Mouse (Mus musculus): ENCODE data around the gene Sh3bp5. TPM values are rescaled to one million over a fixed set of nuclear protein-coding genes. Genes with fewer than 3 reads are reported as not detected.

Gene Sh3bp5
- polyA plus RNA-seq, 1 experiment, result 8.7 TPM

DNA sequence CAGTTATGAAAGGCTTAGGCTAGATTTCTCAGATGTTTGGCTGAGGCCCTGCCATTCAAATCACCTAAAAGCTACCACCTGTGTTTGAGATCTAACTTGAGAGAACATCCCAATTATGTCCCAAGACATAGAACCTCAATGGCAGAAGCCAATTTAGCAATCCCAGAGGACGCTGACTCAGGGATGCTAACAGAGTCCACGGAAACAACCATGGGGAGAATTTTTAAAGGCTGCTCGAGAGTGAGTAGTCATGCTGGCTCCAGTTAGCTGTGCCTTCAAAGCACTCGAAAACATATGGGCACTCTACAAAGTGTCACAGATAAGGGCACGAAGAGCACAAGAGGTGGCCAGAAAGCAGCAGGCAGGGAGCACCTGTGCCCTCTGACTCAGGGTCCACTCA is 43.6 kb downstream of the Sh3bp5 start:
- no peak overlapping the region for H3ac ChIP-seq (ENCODE audit: control insufficient read depth, insufficient read length, low read depth)
- TF ChIP-seq CEBPB (IDR thresholded peaks at IDR 0.05; ENCODE audit: low read depth) (no peak), FOSL1 (IDR thresholded peaks at IDR 0.05; ENCODE audit: insufficient read depth, low read length, poor library complexity, severe bottlenecking) (no peak), CTCF (IDR thresholded peaks at IDR 0.05; ENCODE audit: control insufficient read depth, insufficient read depth, insufficient read length) (no peak), MYOG (IDR thresholded peaks at IDR 0.05; ENCODE audit: control insufficient read depth, extremely low read depth, insufficient read length) (no peak), MYOD1 (IDR thresholded peaks at IDR 0.05; ENCODE audit: control insufficient read depth, insufficient read length, low read depth) (no peak), USF1 (IDR thresholded peaks at IDR 0.05; ENCODE audit: low read depth) (no peak), MAX (IDR thresholded peaks at IDR 0.05) (no peak)
- H3K36me3 ChIP-seq (ENCODE audit: control insufficient read depth, insufficient read depth), result no peaks in the 10 kb centered on the region
- H3K4me3 ChIP-seq (ENCODE audit: insufficient read depth, poor library complexity, severe bottlenecking), result no peak overlapping the region
- no peaks in the 10 kb centered on the region for H3K79me3 ChIP-seq (ENCODE audit: low read depth)
- no peaks in the 10 kb centered on the region for H3K79me2 ChIP-seq (ENCODE audit: control insufficient read depth, insufficient read depth)
- H3K27me3 ChIP-seq (ENCODE audit: control insufficient read depth, insufficient read depth, insufficient read length), result no peaks in the 10 kb centered on the region

DNA sequence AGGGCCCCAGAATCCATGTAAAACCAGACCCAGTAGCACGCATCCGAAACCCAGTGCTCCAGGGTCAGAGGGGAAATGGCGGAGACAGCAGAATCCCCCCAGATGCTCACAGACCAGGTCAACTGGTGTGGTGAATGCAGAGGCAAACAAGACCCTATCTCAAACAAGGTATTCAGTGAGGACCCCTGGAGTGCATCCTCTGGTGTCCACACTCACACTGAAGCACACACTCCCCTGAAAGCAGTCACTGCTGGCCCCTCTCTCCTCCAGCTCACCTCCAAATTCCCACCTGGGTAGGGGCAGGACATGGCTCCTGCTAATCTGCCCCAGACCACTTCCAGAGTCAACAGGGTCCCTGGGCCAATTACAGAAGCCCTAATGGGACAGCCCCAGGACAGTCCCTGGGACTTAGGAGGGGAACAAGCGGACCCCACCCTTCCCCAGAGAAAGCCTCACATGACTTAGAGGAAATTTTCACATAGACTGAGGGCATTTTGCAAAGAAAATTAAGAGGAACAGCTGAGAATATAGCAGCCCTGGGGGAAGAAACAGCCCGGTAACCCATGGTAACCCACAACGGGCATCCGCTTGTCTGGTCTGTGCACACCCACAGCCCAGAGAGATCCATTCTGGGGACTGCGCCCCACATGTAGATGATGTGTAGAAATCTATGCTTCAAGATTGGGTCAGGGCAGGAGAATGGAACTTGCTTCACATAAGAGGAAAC is 46.3 kb downstream of the Sh3bp5 start:
- Histone ChIP-seq H3K27me3 (ENCODE audit: control insufficient read depth, insufficient read depth, insufficient read length) (no peaks in the 10 kb centered on the region), H3K36me3 (ENCODE audit: control insufficient read depth, insufficient read depth) (no peaks in the 10 kb centered on the region), H3K79me3 (ENCODE audit: low read depth) (no peaks in the 10 kb centered on the region), H3K79me2 (ENCODE audit: control insufficient read depth, insufficient read depth) (no peaks in the 10 kb centered on the region), H3ac (ENCODE audit: control insufficient read depth, insufficient read length, low read depth) (no peak overlapping the region), H3K4me3 (ENCODE audit: insufficient read depth, poor library complexity, severe bottlenecking) (no peak overlapping the region)
- TF ChIP-seq USF1 (IDR thresholded peaks at IDR 0.05; ENCODE audit: low read depth) (no peak), MYOD1 (IDR thresholded peaks at IDR 0.05; ENCODE audit: control insufficient read depth, insufficient read length, low read depth) (no peak), CEBPB (IDR thresholded peaks at IDR 0.05; ENCODE audit: low read depth) (no peak), FOSL1 (IDR thresholded peaks at IDR 0.05; ENCODE audit: insufficient read depth, low read length, poor library complexity, severe bottlenecking) (no peak), MAX (IDR thresholded peaks at IDR 0.05) (no peak)

DNA sequence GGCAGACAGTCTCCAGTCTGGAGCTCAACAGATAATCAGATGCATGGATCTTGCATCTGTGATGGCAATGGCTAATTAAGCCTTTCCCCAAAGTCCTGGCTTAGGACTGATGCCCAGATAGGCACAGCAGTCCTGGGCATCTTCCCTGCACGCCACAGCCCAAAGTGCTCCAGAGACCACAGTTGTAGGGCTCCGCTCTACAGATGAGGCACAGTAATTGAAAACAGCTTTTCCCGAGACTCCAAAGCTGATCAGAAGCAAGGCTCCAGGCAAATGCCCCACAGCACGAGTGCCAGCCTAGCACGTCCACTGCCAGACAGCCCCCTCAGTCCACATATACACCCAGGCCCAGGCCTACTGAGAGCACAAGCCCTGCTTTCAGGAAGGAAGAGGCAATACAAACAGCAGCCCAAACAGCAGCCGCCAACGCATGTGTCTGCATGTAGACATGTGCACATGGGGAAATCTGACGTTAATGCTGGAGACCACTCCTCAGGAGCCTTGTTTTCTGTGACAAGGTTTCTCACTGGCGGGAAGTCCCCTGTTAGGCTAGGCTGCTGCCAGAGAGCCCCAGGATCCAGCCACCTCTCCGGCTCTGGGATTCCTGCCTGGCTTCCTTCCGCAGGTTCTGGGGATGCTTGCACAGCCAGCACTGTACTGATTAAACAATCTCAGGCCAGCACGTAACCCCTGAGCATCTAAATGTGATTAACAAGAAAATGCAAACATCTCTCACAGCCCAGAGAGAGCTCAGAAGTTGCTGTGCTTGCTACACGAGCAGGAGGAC is 47.6 kb downstream of the Sh3bp5 start:
- no peaks in the 10 kb centered on the region for H3K79me3 ChIP-seq (ENCODE audit: low read depth)
- no peaks in the 10 kb centered on the region for H3K36me3 ChIP-seq (ENCODE audit: control insufficient read depth, insufficient read depth)
- H3K4me3 ChIP-seq (ENCODE audit: insufficient read depth, poor library complexity, severe bottlenecking), result no peak overlapping the region
- TF ChIP-seq FOSL1 (IDR thresholded peaks at IDR 0.05; ENCODE audit: insufficient read depth, low read length, poor library complexity, severe bottlenecking), result no peak
- TF ChIP-seq CEBPB (IDR thresholded peaks at IDR 0.05; ENCODE audit: low read depth), result no peak
- no peak for TF ChIP-seq CTCF (IDR thresholded peaks at IDR 0.05; ENCODE audit: control insufficient read depth, insufficient read depth, insufficient read length)
- no peak for TF ChIP-seq MYOG (IDR thresholded peaks at IDR 0.05; ENCODE audit: control insufficient read depth, extremely low read depth, insufficient read length)
- no peaks in the 10 kb centered on the region for H3K27me3 ChIP-seq (ENCODE audit: control insufficient read depth, insufficient read depth, insufficient read length)
- H3ac ChIP-seq (ENCODE audit: control insufficient read depth, insufficient read length, low read depth), result no peak overlapping the region
- H3K79me2 ChIP-seq (ENCODE audit: control insufficient read depth, insufficient read depth), result no peaks in the 10 kb centered on the region

DNA sequence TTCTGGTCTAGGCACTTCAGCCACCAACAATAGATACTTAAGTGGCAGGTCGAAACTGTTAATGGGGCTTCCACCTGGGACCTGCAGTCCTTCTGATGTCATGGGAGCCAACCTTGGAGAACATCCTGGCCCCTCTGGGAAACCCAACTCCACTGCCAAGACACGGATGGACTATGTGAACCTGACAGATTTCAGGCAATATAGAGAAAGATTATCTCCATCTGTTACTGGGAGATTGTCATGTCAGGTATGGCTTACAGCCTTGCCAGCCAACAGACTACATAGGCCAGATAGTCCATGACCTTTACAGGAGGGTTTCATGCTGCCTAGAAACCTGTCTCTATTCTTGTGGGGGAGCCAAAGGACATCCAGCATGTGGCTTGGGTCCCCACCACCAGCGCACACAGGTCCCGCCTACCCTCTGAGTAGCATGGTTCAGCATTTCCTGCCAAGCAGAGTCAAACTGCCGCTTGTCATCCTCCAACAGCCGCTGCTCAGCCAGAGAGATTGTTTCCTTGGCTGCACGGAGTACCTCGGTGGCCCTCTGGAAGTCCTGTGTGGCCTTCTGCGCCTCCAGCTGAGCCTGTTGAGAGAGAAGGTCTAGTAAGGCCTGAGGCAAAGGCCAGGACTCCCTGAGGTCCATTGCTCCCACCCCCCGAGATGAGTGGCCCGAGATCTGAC is 48.4 kb downstream of the Sh3bp5 start:
- Histone ChIP-seq H3K4me3 (ENCODE audit: insufficient read depth, poor library complexity, severe bottlenecking) (no peak overlapping the region), H3K79me2 (ENCODE audit: control insufficient read depth, insufficient read depth) (no peaks in the 10 kb centered on the region), H3K27me3 (ENCODE audit: control insufficient read depth, insufficient read depth, insufficient read length) (no peaks in the 10 kb centered on the region), H3K36me3 (ENCODE audit: control insufficient read depth, insufficient read depth) (no peaks in the 10 kb centered on the region), H3K79me3 (ENCODE audit: low read depth) (no peaks in the 10 kb centered on the region), H3ac (ENCODE audit: control insufficient read depth, insufficient read length, low read depth) (no peak overlapping the region)
- TF ChIP-seq MAX (IDR thresholded peaks at IDR 0.05), result no peak
- TF ChIP-seq CTCF (IDR thresholded peaks at IDR 0.05; ENCODE audit: control insufficient read depth, insufficient read depth, insufficient read length), result no peak
- TF ChIP-seq CEBPB (IDR thresholded peaks at IDR 0.05; ENCODE audit: low read depth), result no peak
- TF ChIP-seq MYOD1 (IDR thresholded peaks at IDR 0.05; ENCODE audit: control insufficient read depth, insufficient read length, low read depth), result no peak
- TF ChIP-seq FOSL1 (IDR thresholded peaks at IDR 0.05; ENCODE audit: insufficient read depth, low read length, poor library complexity, severe bottlenecking), result no peak
- TF ChIP-seq MYOG (IDR thresholded peaks at IDR 0.05; ENCODE audit: control insufficient read depth, extremely low read depth, insufficient read length), result no peak

DNA sequence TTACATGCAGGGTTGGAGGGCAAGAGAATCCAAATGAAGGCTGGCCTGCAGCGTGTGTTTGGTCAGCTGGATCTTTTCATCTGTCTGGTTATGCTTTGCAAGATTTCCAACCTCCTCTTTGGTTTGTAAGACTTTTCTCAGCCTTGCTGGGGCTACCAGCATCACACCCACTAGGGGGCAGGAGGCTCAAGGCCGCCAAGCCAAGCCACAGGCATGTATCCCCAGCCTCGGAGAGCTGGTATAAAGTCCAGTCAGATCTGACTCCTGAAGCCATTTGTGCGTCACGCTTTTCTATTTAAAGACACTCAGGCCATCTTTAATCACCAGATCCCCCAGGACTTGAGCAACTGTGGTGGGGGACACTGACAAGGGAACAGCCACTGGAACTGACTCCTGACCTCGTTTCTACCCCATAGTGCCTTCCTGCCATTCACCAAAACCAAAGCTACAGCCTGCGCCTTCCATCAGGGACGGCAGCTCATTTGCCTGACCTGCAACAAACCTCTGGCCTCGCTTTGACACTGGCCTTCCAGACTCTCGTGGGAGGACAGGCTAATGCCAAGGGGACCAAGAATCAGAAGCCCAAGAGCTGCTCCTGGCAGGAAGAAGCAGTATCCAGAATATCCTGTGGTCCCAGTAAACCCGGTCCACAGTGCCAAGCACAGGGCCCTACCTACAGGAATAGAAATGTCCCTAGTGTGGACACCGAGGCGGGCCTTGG is 49.7 kb downstream of the Sh3bp5 start:
- no peak overlapping the region for H3K4me3 ChIP-seq (ENCODE audit: insufficient read depth, poor library complexity, severe bottlenecking)
- H3ac ChIP-seq (ENCODE audit: control insufficient read depth, insufficient read length, low read depth), result no peak overlapping the region
- H3K79me3 ChIP-seq (ENCODE audit: low read depth), result no peaks in the 10 kb centered on the region
- no peaks in the 10 kb centered on the region for H3K27me3 ChIP-seq (ENCODE audit: control insufficient read depth, insufficient read depth, insufficient read length)
- no peak for TF ChIP-seq FOSL1 (IDR thresholded peaks at IDR 0.05; ENCODE audit: insufficient read depth, low read length, poor library complexity, severe bottlenecking)
- TF ChIP-seq CTCF (IDR thresholded peaks at IDR 0.05; ENCODE audit: control insufficient read depth, insufficient read depth, insufficient read length), result peak; percentile 83
- H3K36me3 ChIP-seq (ENCODE audit: control insufficient read depth, insufficient read depth), result no peaks in the 10 kb centered on the region
- no peaks in the 10 kb centered on the region for H3K79me2 ChIP-seq (ENCODE audit: control insufficient read depth, insufficient read depth)
